Mouse (Mus musculus): ENCODE measurements at regions not wholly inside any gene's neighbourhood (a gene's known extent, or its start where the extent isn't known, plus 50 kb on each side); places are given as distances from the start of the nearest gene placed in this dataset.

DNA sequence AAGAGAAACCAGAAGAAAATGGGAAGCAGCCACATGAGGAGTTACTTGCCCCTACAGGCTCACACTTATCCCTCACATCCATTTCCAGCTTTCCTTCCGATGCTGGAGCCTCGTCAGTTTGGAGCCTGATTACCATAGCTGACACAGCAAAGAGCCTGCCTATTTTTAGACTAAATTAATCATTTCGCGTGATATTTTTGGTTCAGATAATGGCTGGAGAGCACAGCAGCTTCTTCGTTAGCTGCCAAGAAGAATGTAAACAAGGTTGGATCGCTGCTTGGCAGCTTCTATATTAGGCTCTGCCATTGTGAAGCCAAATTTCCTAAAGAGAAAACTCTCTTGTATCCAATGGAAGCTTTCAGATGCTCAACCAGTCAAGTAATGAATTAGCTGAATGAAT, 676.9 kb upstream of the A1bg start:
- in situ Hi-C loops (cut with MboI, MseI), result no loop called here

DNA sequence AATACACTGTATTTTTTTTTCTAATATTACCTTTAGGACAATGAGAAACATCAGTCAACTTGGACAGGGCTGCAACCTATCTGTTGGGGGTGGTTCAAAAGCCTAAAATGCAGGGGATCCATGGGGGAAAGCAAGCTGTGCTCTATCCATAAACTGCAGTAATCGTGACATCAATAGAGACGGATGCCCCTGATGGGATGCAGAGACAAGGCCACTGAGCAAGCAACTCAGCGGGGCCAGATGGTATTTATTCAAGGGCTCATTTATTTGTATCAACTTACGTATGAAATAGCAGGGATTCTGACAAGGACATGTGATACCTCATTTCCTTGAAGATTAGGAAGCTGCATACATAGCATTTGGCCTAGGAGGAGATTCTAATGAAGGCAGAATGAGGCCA, 673.5 kb upstream of the A1bg start:
- in situ Hi-C loops (cut with MboI, MseI), result no loop called here

DNA sequence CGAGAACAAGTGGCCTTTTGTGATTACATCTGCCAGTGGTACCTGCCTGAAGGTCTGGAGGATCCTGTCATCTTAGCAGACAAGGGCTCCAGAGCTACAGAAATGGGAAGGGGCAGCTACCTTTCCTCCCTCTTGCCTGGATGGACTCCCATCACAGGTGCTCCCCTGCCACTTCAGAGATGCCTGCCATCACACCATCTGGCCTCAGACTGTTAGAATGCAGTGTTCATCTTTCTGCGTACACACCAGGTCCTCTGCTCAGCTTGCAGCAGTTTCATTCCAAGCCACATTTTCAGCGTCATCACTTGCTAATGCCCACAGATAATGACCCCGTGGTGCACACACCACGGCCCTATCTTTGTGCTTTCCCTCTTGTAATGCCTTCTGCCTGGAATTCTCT, 666.1 kb upstream of the A1bg start:
- in situ Hi-C loops (cut with MboI, MseI), result no loop called here

DNA sequence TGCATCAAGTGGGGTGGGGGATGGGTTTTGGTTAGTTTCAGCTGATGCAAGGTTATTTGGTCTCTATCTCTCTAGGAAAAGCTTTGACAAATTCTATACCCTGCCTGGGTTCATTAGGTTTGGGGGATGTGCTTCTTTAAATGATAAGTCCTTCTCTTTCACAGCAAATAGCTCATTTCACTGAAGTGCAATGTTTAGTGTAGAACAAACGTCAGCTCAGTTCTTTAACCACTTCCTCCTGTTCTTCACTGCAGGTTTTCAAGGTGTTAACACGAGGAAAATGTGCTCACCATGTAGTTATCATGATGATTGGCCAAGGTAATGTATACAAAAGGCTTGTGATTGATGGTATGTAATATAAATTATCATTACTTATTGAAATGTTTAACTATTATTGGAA, 659.5 kb upstream of the A1bg start:
- in situ Hi-C loops (cut with MboI, MseI), result no loop called here

GRCm38 (mm10) chr15:61563347-61563746, 640.5 kb upstream of the A1bg start:
- in situ Hi-C loops (cut with MboI, MseI), result loop anchor here (25.0 kb wide), 1 partner anchor 1224 kb away; no protein-coding TSS in a partner anchor

GRCm38 (mm10) chr15:61562252-61562651, 639.4 kb upstream of the A1bg start:
- in situ Hi-C loops (cut with MboI, MseI), result loop anchor here (25.0 kb wide), 1 partner anchor 1225 kb away; no protein-coding TSS in a partner anchor

- in situ Hi-C loops (cut with MboI, MseI), result loop anchor here (25.0 kb wide), 1 partner anchor 1233 kb away; no protein-coding TSS in a partner anchor
These were observed 631.1 kb upstream of the A1bg start for GRCm38 (mm10) chr15:61553908-61554307.

DNA sequence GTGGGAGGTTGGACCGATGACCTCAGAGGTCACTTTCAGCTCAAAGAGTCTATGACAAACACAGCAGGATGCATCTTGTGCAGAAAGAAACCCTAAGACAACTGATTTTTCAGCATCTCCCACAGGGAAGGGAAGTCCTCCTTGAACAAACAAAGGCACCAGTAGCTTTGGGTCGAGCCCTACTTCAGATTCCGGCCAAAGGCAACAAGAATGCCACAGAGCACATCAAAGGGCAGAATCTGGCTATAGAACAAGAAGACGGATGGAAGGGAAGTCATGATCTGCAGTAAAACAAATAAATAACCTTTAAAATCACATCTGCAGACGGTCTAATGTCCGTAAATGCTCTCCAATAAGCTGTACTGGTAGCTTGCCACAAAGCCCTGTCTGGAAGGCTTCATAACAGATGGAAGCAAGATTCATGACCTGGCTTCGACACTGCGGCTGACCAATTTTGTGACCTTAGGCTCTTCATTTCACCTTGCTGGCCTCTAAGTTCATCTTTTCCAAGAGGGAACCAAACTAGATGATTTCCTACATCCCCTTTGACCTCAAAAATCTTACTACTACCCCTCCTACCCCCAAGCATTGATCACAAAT, 630.4 kb upstream of the A1bg start:
- in situ Hi-C loops (cut with MboI, MseI), result loop anchor here (25.0 kb wide), 1 partner anchor 1234 kb away; no protein-coding TSS in a partner anchor

GRCm38 (mm10) chr15:61551206-61551605, 628.4 kb upstream of the A1bg start:
- in situ Hi-C loops (cut with MboI, MseI), result loop anchor here (25.0 kb wide), 1 partner anchor 1236 kb away; no protein-coding TSS in a partner anchor

- in situ Hi-C loops (cut with MboI, MseI), result loop anchor here (5.0 to 25.0 kb wide), 3 partner anchors 386 to 694 kb away; no protein-coding TSS in a partner anchor
These were observed 625.6 kb upstream of the A1bg start for GRCm38 (mm10) chr15:61548400-61548799.

GRCm38 (mm10) chr15:61546608-61547007, 623.8 kb upstream of the A1bg start:
- in situ Hi-C loops (cut with MboI, MseI), result loop anchor here (5.0 to 25.0 kb wide), 3 partner anchors 384 to 696 kb away; no protein-coding TSS in a partner anchor

GRCm38 (mm10) chr15:61544074-61544473, 621.3 kb upstream of the A1bg start:
- in situ Hi-C loops (cut with MboI, MseI), result loop anchor here (5.0 to 25.0 kb wide), 4 partner anchors 87 to 618 kb away; no protein-coding TSS in a partner anchor

DNA sequence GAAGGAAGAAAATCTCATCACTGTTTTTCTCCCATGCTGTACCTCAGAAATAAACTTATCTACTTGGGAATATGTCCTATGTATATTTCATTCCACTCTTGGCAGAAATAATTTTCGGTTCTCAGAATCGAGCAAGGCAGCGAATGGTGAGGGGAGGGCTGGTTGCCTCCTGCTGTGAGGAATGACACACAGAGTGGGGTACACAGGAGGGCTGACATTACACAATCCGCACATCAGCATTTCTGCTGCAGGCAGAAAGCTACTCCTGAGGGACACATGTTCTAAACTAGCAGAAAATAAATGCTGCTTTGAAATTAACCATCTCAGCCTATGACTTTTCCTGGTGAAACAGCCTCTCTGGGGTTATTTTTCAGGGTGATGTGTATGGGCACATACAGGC, 618.8 kb upstream of the A1bg start:
- in situ Hi-C loops (cut with MboI, MseI), result loop anchor here (5.0 to 25.0 kb wide), 4 partner anchors 84 to 621 kb away; no protein-coding TSS in a partner anchor

DNA sequence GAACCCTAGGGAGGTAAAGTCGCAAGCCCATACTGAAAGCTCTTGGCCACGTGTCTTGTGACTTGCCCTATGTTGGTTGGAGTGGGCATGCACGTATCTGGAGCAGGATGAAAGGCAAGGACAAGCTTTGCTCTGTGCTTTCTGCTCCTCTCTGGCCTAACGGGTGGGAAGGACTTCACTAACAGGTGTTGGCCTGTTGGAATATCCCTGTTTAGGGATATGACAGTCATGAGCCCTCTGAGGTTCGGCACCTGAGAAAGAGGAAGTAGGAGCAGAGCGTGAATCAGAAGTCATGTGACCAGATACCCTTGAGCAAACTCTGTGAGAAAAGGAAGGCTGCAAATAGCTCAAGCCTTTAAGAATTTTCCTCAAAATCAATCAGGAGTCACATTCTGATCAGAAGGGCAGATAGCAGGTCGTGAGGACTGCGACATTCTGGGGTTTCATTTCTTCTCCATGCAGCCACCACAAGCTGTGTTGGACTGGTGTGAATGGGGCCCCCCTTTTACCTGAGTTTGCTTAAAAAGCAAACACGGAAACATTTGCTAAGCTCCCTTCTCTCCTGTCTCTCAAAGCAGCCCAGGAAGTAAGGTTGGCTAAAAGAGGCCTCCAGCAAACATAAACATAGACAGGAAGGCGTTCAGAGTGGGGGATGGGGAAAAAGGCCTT, 618.1 kb upstream of the A1bg start:
- in situ Hi-C loops (cut with MboI, MseI), result loop anchor here (5.0 to 25.0 kb wide), 4 partner anchors 84 to 621 kb away; no protein-coding TSS in a partner anchor

- in situ Hi-C loops (cut with MboI, MseI), result loop anchor here (5.0 to 25.0 kb wide), 3 partner anchors 62 to 623 kb away; no protein-coding TSS in a partner anchor
These were observed 616.1 kb upstream of the A1bg start for GRCm38 (mm10) chr15:61538930-61539329.

DNA sequence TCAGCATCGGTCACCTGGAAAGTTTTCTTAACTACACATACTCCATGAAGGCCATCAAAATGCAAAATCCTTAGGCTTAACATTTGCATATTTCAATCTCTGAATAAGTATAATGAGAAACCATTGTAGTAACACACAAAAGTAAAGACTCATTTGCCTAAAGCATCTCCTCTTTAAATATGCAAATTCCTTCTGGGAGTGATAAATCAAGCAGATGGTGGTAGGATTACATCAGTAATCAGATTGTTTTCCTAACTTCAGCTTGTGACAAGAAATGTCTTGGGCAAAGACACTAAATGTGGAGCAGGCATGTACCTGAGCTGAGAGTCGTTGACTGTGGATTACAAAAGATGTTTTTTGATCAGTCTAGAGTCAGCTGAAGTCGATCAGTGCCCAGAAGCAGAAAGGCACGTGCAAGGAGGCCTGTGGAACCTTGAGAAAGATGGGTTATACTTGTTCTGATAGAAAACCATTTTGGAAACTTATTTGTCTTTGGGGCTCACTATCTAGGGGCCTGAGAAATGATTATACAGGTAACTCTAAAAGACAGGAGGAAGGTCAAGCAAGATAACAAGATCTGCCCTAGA, 615.5 kb upstream of the A1bg start:
- in situ Hi-C loops (cut with MboI, MseI), result loop anchor here (5.0 to 25.0 kb wide), 3 partner anchors 61 to 624 kb away; no protein-coding TSS in a partner anchor

GRCm38 (mm10) chr15:61536332-61536716, 613.5 kb upstream of the A1bg start:
- in situ Hi-C loops (cut with MboI, MseI), result loop anchor here (5.0 to 25.0 kb wide), 3 partner anchors 59 to 626 kb away; no protein-coding TSS in a partner anchor

- in situ Hi-C loops (cut with MboI, MseI), result loop anchor here (5.0 to 25.0 kb wide), 3 partner anchors 58 to 627 kb away; no protein-coding TSS in a partner anchor
These were observed 613.0 kb upstream of the A1bg start for GRCm38 (mm10) chr15:61535644-61536331.

DNA sequence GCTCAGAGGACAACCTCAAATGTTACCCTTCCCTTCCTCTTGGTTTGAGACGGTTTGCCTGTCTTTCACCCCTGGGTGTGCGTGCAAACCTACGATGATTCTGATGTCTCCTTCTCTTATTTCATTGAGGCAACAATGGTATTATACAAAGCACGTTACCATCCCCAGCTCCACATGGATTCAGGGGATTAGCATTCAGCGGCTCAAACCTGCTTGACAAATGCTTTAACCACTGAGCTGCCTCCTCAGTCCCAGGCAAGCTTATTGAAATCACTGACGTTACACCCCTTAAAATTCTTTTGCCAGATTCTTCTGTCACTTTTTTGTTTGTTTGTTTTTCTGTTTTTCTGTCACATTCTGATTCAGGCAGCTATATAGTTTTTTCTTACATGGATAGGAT, 612.4 kb upstream of the A1bg start:
- in situ Hi-C loops (cut with MboI, MseI), result loop anchor here (5.0 to 25.0 kb wide), 3 partner anchors 58 to 627 kb away; no protein-coding TSS in a partner anchor

- in situ Hi-C loops (cut with MboI, MseI), result loop anchor here (25.0 kb wide), 2 partner anchors 371 to 629 kb away; no protein-coding TSS in a partner anchor
These were observed 610.0 kb upstream of the A1bg start for GRCm38 (mm10) chr15:61532808-61533207.

GRCm38 (mm10) chr15:61532040-61532439, 609.2 kb upstream of the A1bg start:
- in situ Hi-C loops (cut with MboI, MseI), result loop anchor here (25.0 kb wide), 2 partner anchors 370 to 630 kb away; no protein-coding TSS in a partner anchor
